Mouse (Mus musculus): ENCODE data around the gene Eral1.

The Eral1 gene

GRCm38 (mm10) chr11:78036791-78037190, 43.4 kb downstream of the Eral1 start:
- no peak for DNase-seq

GRCm38 (mm10) chr11:78033931-78034617, 46.1 kb downstream of the Eral1 start:
- no peak for DNase-seq

GRCm38 (mm10) chr11:78032809-78033195, 47.4 kb downstream of the Eral1 start:
- DNase-seq: no peak

- DNase-seq: peak; percentile 97
Measured at GRCm38 (mm10) chr11:78031947-78032808, 48.0 kb downstream of the Eral1 start, which contains the start of gene Dhrs13. Gene Dhrs13, plus strand, starts transcription at chr11:78032280.

- DNase-seq: no peak
Measured at GRCm38 (mm10) chr11:78031389-78031788, 48.8 kb downstream of the Eral1 start.

DNA sequence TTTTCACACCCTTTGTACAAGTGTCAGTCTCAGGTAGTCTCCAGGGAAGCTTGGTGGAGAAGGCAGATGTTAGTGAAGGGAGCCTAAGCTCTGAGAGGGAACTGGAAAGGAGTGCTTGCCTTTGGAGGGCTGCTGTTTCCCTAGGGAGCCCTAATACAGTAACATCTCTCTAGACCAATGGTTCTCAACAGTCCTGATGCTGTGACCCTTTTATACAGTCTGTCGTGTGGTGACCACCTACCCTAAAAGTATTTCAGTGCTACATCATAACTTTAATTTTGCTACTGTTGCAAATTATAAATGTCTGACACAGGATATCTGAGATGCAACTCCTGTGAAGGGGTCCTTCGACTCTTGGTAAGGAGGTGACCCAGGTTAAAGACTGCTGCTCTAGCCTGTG, 49.6 kb downstream of the Eral1 start:
- DNase-seq: no peak

GRCm38 (mm10) chr11:78029240-78029639, 50.9 kb downstream of the Eral1 start:
- DNase-seq: no peak

GRCm38 (mm10) chr11:78023607-78024006, 56.6 kb downstream of the Eral1 start:
- DNase-seq: peak; percentile 37
